Mouse (Mus musculus) cerebellum, adult 2 months (tissue): Measurements from ENCODE around the gene Abca13.

Experiments used
- CTCF ChIP-seq: fragments of 200-500 bp; IDR thresholded peaks from 2 replicates; pipeline ENCODE4 v1.5.1; 2011; ENCODE audit warnings: low read depth, mild to moderate bottlenecking, control low read depth, low read length, moderate library complexity, borderline replicate concordance; ENCODE audit not compliant: insufficient read depth
- POLR2A ChIP-seq: fragments of 200-500 bp; IDR thresholded peaks from 2 replicates; pipeline ENCODE4 v1.6.1; 2011; ENCODE audit warnings: low read length, control low read depth, borderline replicate concordance; ENCODE audit not compliant: insufficient read depth

DNA sequence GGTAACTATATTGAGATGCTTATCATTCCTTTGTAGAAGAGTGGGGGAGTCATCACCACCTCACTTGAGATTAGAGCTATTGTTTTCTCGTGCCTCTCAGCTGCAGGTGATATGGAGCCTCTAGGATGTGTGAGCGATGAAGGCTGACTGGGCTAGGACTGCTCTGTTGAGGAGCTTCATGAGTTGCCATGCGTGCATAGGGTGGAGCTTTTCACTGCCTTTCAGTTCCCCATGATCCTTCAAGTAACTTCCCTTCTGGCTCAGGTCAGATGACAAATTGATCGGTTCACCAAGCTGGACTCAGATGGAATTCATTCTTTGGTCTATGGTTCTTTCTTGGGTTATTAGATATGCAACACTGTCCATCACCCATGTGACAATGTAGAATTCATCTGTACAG is 410.4 kb downstream of the Abca13 start:
- TF ChIP-seq CTCF (no peak), POLR2A (no peak)
